Mouse (Mus musculus) left cerebral cortex, postnatal 25 days (tissue): ENCODE data around the gene Clec4n. TPM values are rescaled to one million over a fixed set of nuclear protein-coding genes. Genes with fewer than 3 reads are reported as not detected.
"Not testable (repeated sequence)": the region's sequence is repeated elsewhere in the genome, so short reads cannot be mapped to it uniquely, and the experiment has no call there.

ENCODE experiments used
- DNase-seq, 2 experiments: peaks; one replicate each; pipeline ENCODE4 v3.0.0; 2022; ENCODE audit warnings: low spot score in 2 of 2, mixed read lengths in 1 of 2
- intact Hi-C: fragments of 180-260 bp; cut with DNase I; formaldehyde crosslinking; loops from one replicate; pipeline ENCODE4 v1.15.1; 2025
- total RNA-seq, 2 experiments: library from RNA; stranded (reverse); gene quantifications; 2 replicates each; pipeline ENCODE4 v1.2.3; 2021

The Clec4n gene
- total RNA-seq, 2 experiments from 2014 or later: not detected

- DNase-seq: no peak
- intact Hi-C loops: no loop called here
Observed at GRCm38 (mm10) chr6:123288931-123289330, 59.3 kb downstream of the Clec4n start.

- no peak for DNase-seq
- intact Hi-C loops: no loop called here
Observed at GRCm38 (mm10) chr6:123289753-123290152, 60.1 kb downstream of the Clec4n start, which contains the start of gene Clec4e. Clec4e (minus strand) TSS chr6:123289870.

GRCm38 (mm10) chr6:123292751-123293400, 63.2 kb downstream of the Clec4n start:
- DNase-seq: no peak
- intact Hi-C loops: no loop called here

GRCm38 (mm10) chr6:123293509-123293908, 63.9 kb downstream of the Clec4n start:
- intact Hi-C loops, DNase-seq: not testable (repeated sequence)

Other genes starting within 250 kb of the Clec4n start
- not detected for gene Clec4a4, start 239.5 kb upstream of the Clec4n start, total RNA-seq
- gene Clec4b1, start 179.9 kb upstream of the Clec4n start, total RNA-seq: not detected
- gene Clec4a2, start 123.4 kb upstream of the Clec4n start, total RNA-seq: 1 to 10 TPM; 1.9 to 2.3 TPM
- not detected for gene Clec4b2, start 57.0 kb upstream of the Clec4n start, total RNA-seq
- gene Clec4d, start 32.3 kb downstream of the Clec4n start, total RNA-seq: not detected
- not detected for gene Clec4e, start 60.0 kb downstream of the Clec4n start, total RNA-seq
- gene Vmn2r19, start 78.5 kb downstream of the Clec4n start, total RNA-seq: not detected
- not detected for gene Vmn2r20, start 188.3 kb downstream of the Clec4n start, total RNA-seq